Mouse (Mus musculus) liver, adult (tissue): ENCODE measurements at regions not wholly inside any gene's neighbourhood (a gene's known extent, or its start where the extent isn't known, plus 50 kb on each side); places are given as distances from the start of the nearest gene placed in this dataset.

Experiments
- GATA4 ChIP-seq: IDR thresholded peaks from 2 replicates; pipeline ENCODE4 v1.6.1; 2014; ENCODE audit warnings: mild to moderate bottlenecking, low read length; ENCODE audit not compliant: insufficient replicate concordance

GRCm38 (mm10) chr16:93181497-93181896, 355.5 kb upstream of the Runx1 start:
- no peak for TF ChIP-seq GATA4

GRCm38 (mm10) chr16:93180213-93180612, 354.3 kb upstream of the Runx1 start:
- no peak for TF ChIP-seq GATA4

- TF ChIP-seq GATA4: no peak
Observed at GRCm38 (mm10) chr16:93166667-93167066, 340.7 kb upstream of the Runx1 start.

DNA sequence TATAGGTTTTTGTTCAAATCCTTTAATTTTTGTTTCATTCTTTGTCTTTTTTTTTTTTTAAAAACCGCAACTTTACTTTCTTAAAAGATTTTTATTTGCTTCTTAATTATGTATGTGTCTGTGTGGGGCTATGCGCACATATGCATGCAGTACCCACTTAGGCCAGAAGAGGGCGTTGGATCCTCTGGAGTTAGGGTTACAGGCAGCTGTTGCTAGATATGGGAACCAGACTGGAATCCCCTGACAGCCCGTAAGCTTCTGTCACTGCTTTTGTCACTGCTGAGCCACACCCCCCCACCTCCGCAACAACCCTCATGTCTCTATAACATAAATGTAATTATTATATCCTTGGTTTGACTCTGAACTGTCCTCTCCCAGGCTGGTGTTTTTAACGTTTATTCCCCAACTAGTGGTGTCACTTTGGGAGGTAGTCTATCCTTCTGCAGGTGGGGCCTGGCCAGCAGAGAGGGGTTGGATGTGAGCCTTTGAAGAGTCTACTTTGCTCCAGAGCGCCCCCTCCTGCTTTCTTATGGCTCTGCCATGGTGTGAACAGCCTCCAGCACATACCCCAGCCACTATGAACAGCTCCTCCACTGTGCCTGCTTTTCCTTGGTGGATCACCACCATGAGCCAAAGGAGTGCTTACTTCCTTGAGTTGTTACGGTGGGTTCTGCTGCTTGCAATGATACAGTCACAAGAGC, 332.7 kb upstream of the Runx1 start:
- TF ChIP-seq GATA4: no peak

GRCm38 (mm10) chr16:93153545-93154329, 327.8 kb upstream of the Runx1 start:
- TF ChIP-seq GATA4: no peak

DNA sequence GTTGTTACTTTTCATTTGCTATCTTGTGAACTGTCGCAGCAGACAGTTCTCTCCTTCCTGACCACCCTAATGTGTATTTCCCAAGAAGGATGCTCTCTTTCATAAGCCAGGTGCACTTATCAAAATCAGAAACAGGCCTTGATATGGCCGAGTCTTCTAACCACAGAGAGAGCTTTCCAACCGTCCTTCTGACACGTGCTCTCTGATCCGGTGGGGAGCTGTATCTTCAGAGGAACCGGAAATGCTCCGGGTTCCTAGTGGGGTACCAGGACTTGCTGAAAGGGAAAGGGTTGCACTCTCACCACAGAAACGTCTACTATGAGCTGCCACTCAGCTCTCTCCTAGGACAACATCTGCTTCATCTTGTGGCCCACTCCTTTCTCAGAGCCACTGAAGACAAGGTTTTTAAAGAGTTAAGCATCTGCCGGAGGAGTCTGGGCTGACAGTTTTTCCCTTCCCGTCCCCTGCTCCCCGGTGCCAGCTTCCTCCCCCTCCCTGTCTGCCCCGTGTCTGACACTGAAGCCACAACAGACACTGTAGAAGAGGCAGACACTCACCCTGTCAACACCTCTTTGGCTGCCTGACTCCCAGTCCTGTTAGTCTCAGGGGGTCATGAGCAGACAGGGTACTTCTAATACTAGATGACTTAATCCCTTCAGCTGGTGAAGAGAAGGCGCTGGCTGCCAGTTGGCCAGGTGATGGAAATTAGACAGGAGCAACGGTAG, 327.0 kb upstream of the Runx1 start:
- TF ChIP-seq GATA4: no peak

GRCm38 (mm10) chr16:93152057-93152456, 326.1 kb upstream of the Runx1 start:
- TF ChIP-seq GATA4: no peak

GRCm38 (mm10) chr16:93151652-93152051, 325.7 kb upstream of the Runx1 start:
- TF ChIP-seq GATA4: no peak

GRCm38 (mm10) chr16:93150451-93150850, 324.5 kb upstream of the Runx1 start:
- TF ChIP-seq GATA4: no peak

- TF ChIP-seq GATA4: no peak
Observed at GRCm38 (mm10) chr16:93147525-93148222, 321.7 kb upstream of the Runx1 start.

DNA sequence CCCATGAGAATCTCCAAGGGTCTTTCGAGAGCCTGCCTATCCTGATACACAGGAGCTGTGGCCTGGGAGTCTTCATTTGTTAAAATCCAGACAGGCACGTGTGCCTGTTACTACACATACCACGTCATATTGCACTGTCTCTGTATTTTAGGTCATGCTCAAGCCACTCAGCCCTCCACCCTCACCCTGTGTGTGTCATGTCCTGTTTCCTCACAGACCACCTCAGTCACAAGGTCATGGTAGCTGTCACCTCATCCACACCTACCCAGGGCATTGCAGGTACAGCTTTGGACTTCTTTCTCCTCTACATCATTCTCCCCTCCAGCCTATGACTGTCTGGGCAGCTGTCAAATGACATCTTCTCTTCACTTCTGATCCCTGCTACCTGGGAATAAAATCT, 320.9 kb upstream of the Runx1 start:
- no peak for TF ChIP-seq GATA4

DNA sequence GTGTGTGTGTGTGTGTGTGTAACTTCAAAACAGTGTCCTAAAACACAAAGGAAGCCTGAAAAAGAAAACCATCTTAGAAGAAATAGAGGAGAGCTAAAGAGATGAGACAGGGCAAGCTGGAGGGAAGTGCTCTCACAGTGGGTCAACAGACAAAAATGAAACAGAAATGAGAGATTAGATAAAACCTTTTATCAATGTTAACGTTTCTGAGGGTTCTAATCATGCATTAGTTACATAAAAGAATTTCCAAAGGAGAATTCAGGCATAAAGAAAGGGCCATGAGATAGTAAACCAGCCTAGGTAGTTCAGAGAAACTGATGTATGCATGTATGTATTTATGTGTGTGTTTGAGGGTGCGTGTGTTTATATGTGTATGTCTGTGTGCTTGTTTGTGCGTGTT, 319.7 kb upstream of the Runx1 start:
- no peak for TF ChIP-seq GATA4

DNA sequence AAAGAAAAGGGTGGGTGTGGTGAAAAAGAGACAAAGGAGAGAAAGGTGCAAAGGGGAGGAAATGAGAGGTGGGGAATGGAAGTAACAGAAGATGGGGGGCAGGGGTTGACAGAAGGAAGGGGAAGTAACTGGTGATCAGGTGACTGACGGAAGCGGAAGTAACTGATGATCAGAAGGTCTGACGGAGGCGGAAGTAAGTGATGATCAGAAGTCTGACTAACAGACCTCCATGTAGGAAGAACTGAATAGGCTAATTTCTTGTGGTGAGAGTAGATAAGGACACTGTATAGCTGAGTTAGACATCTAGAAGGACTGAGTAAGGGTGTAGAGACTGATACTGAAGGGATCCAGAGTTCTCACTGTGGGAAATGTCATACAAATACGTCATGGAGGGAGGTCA, 318.1 kb upstream of the Runx1 start:
- TF ChIP-seq GATA4: no peak

DNA sequence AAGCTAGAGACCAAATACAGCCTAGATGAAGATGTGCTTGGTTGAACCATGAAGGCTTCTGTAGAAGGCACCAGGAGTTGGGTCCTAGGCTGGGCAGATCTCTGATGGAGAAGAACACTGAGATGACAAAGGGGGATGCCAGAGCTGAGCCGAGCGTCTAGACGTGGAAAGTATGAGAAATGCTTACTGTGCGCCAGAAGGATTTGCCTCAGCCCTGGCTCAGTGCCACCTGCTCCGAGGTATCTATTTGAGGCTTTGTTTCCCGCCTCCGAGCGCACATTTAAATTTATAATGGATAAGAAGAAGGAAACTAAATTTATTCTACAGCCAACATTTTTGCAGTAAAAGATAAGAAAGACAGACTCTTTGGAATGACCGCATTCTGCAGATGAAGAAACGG, 317.2 kb upstream of the Runx1 start:
- TF ChIP-seq GATA4: no peak

DNA sequence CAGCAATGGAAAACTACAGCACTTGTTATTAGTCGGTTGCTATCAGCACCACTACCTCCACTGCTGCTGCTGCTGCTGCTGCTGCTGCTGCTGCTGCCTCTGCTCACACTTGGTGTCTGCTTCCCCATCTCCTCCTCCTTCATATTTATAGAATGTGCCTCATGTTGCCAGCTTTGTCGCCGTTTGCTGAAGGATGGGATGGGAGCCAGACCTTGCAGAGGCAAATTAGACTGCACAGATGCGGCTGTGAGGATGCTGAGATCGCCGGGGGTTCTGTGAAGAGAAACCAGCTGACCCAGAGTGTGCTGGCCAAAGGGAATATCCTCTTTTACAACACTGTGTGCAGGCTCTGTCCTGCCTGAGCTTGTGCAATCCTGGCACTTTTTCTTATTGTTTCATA, 316.0 kb upstream of the Runx1 start:
- no peak for TF ChIP-seq GATA4

- TF ChIP-seq GATA4: no peak
Observed at GRCm38 (mm10) chr16:93140535-93141110, 314.7 kb upstream of the Runx1 start.

- TF ChIP-seq GATA4: no peak
Observed at GRCm38 (mm10) chr16:93137249-93137648, 311.3 kb upstream of the Runx1 start.
